9 mouse cellular contexts compared by ENCODE assay signal in the genomic region with DNA sequence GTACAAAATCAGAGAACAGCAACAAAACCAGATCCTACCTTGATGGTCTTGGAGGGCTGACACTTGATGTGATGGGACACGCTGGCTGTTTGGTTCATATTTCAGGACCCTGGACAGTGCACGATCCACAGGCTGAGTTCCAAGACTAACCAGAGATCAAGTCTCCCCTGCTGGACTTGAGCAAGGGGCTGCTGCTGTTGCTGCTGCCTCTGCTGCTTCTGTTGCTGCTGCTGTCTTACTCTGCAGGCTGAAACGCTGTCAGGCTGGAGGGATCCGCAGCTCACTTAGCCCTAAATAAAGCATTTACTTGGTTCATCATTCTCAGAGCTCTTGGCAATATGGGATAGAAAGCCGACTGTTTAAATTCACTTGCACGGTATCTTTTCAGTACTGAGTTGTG.
DNase-seq lines count a peak whose midpoint lies in the region; ATAC-seq and TF ChIP-seq lines count a peak whose summit lies in the region.
"Had no signal": no experiment of that assay in that cellular context is flagged by ENCODE, and none has a peak within 500 bp of the region (broad histone marks: within the 10 kb centered on the region; RNA-seq: fewer than 3 reads in every experiment).

No protein-coding gene starts in this region.

- no peak for TF ChIP-seq POLR2A in MEL (IDR thresholded peaks at IDR 0.05; ENCODE audit: control insufficient read depth in 1 of 2, insufficient read depth in 1 of 2, low read depth in 1 of 2, low read length in 2 of 2, poor library complexity in 1 of 2)

- no peak for TF ChIP-seq CTCF in MEL (IDR thresholded peaks at IDR 0.05 in 2 of 3, conservative IDR thresholded peaks at IDR 0.05 in 1 of 3; ENCODE audit: control insufficient read depth in 1 of 3, insufficient read depth in 1 of 3, low read depth in 2 of 3, low read length in 3 of 3, poor library complexity in 1 of 3, severe bottlenecking in 1 of 3)
- no peak for TF ChIP-seq CTCF in kidney, postnatal 0 days (IDR thresholded peaks at IDR 0.05; ENCODE audit: low read depth)
- no peak for TF ChIP-seq CTCF in layer of hippocampus, adult 2 months (conservative IDR thresholded peaks at IDR 0.05)

- no peak overlapping the region for H3K27ac ChIP-seq in MEL (ENCODE audit: control insufficient read depth, low read depth, low read length)
- no peak overlapping the region for H3K27ac ChIP-seq in kidney, postnatal 0 days
- no peak overlapping the region for H3K27ac ChIP-seq in layer of hippocampus, adult 2 months
- H3K27ac ChIP-seq: neural tube, embryonic 13.5 days had no signal

- H3K9ac ChIP-seq in MEL (ENCODE audit: control insufficient read depth, low read depth, low read length, poor library complexity, severe bottlenecking): no peak overlapping the region
- no peak overlapping the region for H3K9ac ChIP-seq in kidney, postnatal 0 days (ENCODE audit: low read depth, low read length)
- H3K9ac ChIP-seq: neural tube, embryonic 13.5 days had no signal

- no peak overlapping the region for H3K4me2 ChIP-seq in kidney, postnatal 0 days (ENCODE audit: low read length)
- H3K4me2 ChIP-seq: neural tube, embryonic 13.5 days had no signal

- no peak for TF ChIP-seq EP300 in MEL (IDR thresholded peaks at IDR 0.05; ENCODE audit: low read depth in 1 of 2, low read length in 2 of 2)

- H3K9me3 ChIP-seq in MEL (replicated peaks; ENCODE audit: insufficient read depth, low read length): no peaks in the 10 kb centered on the region
- no peaks in the 10 kb centered on the region for H3K9me3 ChIP-seq in kidney, postnatal 0 days (replicated peaks; ENCODE audit: low read length)
- H3K9me3 ChIP-seq: neural tube, embryonic 13.5 days had no signal

- TF ChIP-seq RAD21 in MEL (IDR thresholded peaks at IDR 0.05; ENCODE audit: low read depth, low read length): no peak

- H3K36me3 ChIP-seq in MEL (ENCODE audit: control insufficient read depth in 1 of 2, insufficient read depth in 2 of 2, low read length in 2 of 2): no peaks in the 10 kb centered on the region
- no peaks in the 10 kb centered on the region for H3K36me3 ChIP-seq in kidney, postnatal 0 days (ENCODE audit: insufficient read depth, low read length)
- H3K36me3 ChIP-seq: neural tube, embryonic 13.5 days had no signal

- ATAC-seq in kidney, postnatal 0 days (replicated peaks; ENCODE audit: low FRiP score, low read depth): no peak

- H3K4me1 ChIP-seq in MEL (ENCODE audit: control insufficient read depth in 1 of 2, insufficient read depth in 2 of 2, low read length in 2 of 2): no peaks in the 10 kb centered on the region
- H3K4me1 ChIP-seq in kidney, postnatal 0 days (replicated peaks; ENCODE audit: insufficient read depth, low read length): no peaks in the 10 kb centered on the region
- H3K4me1 ChIP-seq: neural tube, embryonic 13.5 days had no signal

- H3K4me3 ChIP-seq in MEL (ENCODE audit: control insufficient read depth in 1 of 2, insufficient read depth in 1 of 2, low read depth in 2 of 2, low read length in 2 of 2): no peak overlapping the region
- no peak overlapping the region for H3K4me3 ChIP-seq in kidney, postnatal 0 days (replicated peaks; ENCODE audit: low read depth, low read length)
- H3K4me3 ChIP-seq in layer of hippocampus, adult 2 months: no peak overlapping the region
- H3K4me3 ChIP-seq: neural tube, embryonic 13.5 days had no signal

- DNase-seq in kidney, adult 9 months: peak; percentile 11
- no peak for DNase-seq in kidney, adult 11 months
- peak; percentile 41 for DNase-seq in MEL (ENCODE audit: low read depth, low spot score)
- peak; percentile 52 for DNase-seq in adrenal gland, postnatal 14 days
- DNase-seq in kidney, postnatal 0 days (ENCODE audit: low spot score): peak; percentile 68
- peak; percentile 19 for DNase-seq in right cerebral cortex, adult 18-20 months
- no peak for DNase-seq in layer of hippocampus, adult 2 months (ENCODE audit: low spot score in 2 of 2)
- DNase-seq in thymus, postnatal 36 days: no peak

- no peaks in the 10 kb centered on the region for H3K27me3 ChIP-seq in MEL (ENCODE audit: control insufficient read depth in 1 of 2, insufficient read depth in 2 of 2, low read length in 2 of 2)
- H3K27me3 ChIP-seq in kidney, postnatal 0 days (ENCODE audit: insufficient read depth, low read length): no peaks in the 10 kb centered on the region
- H3K27me3 ChIP-seq: neural tube, embryonic 13.5 days had no signal

- no peaks in the 10 kb centered on the region for H3K79me2 ChIP-seq in MEL (ENCODE audit: control insufficient read depth, insufficient read depth, low read length, poor library complexity)

- WGBS in kidney, postnatal 0 days: 53% methylated on average over 6 of the region's 6 CpGs

TF ChIP-seq in MEL, 35 proteins besides CTCF, POLR2A, EP300 and RAD21:
- TF ChIP-seq UBTF (IDR thresholded peaks at IDR 0.05; ENCODE audit: borderline replicate concordance, insufficient read depth, low read depth, low read length): no peak

Comparison
In these comparisons a context has a peak if more than half of its experiments do, and no peak if none do; other contexts are left out.
1. DNase-seq: peak in kidney, adult 9 months (single experiment), MEL (single experiment), adrenal gland, postnatal 14 days (single experiment), kidney, postnatal 0 days (single experiment) and right cerebral cortex, adult 18-20 months (single experiment); none in kidney, adult 11 months (single experiment), layer of hippocampus, adult 2 months (0 of 2) and thymus, postnatal 36 days (0 of 2).